Mouse (Mus musculus) stomach, embryonic 14.5 days (tissue): ENCODE results near the gene BC052040. TPM values are rescaled to one million over a fixed set of nuclear protein-coding genes. Genes with fewer than 3 reads are reported as not detected.

Experiments used
- ATAC-seq: fragments of 200-750 bp; cut with Nextera tagmentation; 2 replicates; pipeline ENCODE4 v1.8.0; 2017; ENCODE audit warnings: low read depth, moderate TSS enrichment; ENCODE audit not compliant: insufficient number of reproducible peaks, insufficient read depth, low FRiP score
- H3K27ac ChIP-seq: fragments of 300-500 bp; sonication (generic); 2 replicates; pipeline ENCODE4 v1.5.1; 2014; ENCODE audit warnings: mild to moderate bottlenecking, low read length, moderate library complexity, mixed read lengths
- H3K27me3 ChIP-seq: fragments of 300-500 bp; sonication (generic); 2 replicates; pipeline ENCODE4 v1.6.1; 2014; ENCODE audit warnings: low read length, control low read depth, mixed read lengths; ENCODE audit not compliant: control insufficient read depth, insufficient read depth
- H3K36me3 ChIP-seq: fragments of 300-500 bp; sonication (generic); 2 replicates; pipeline ENCODE4 v1.6.1; 2014; ENCODE audit warnings: mild to moderate bottlenecking, control low read depth, low read length, moderate library complexity, mixed read lengths; ENCODE audit not compliant: control insufficient read depth, insufficient read depth
- H3K4me1 ChIP-seq: fragments of 300-500 bp; sonication (generic); 2 replicates; pipeline ENCODE4 v1.6.1; 2014; ENCODE audit warnings: low read length, control low read depth, mixed read lengths; ENCODE audit not compliant: control insufficient read depth, insufficient read depth
- H3K4me2 ChIP-seq: fragments of 300-500 bp; sonication (generic); replicated peaks from 2 replicates; pipeline ENCODE4 v1.6.1; 2014; ENCODE audit warnings: low read depth, low read length, control low read depth
- H3K4me3 ChIP-seq: fragments of 300-500 bp; sonication (generic); 2 replicates; pipeline ENCODE4 v1.5.1; 2014; ENCODE audit warnings: low read depth, low read length, control low read depth
- H3K9ac ChIP-seq: fragments of 300-500 bp; sonication (generic); replicated peaks from 2 replicates; pipeline ENCODE4 v1.6.1; 2014; ENCODE audit warnings: low read depth, mild to moderate bottlenecking, control low read depth, low read length, moderate library complexity, mixed read lengths
- H3K9me3 ChIP-seq: fragments of 300-500 bp; sonication (generic); 2 replicates; pipeline ENCODE4 v1.6.1; 2016; ENCODE audit warnings: low read depth, low read length, control low read depth; ENCODE audit not compliant: control insufficient read depth
- WGBS: fragments of 180-500 bp; shearing (Covaris S2); extraction: QIAGEN DNeasy Blood & Tissue Kit; methylation state at CpG from one replicate; pipeline ENCODE4 v1.1.7; 2014; 5-methylcytosine and 5-hydroxymethylcytosine counted together
- polyA plus RNA-seq: library from polyadenylated mRNA; unstranded; fragments of >200 nt; fragmentation: Nextera tagmentation; extraction: Ambion mirVana; gene quantifications from 2 replicates; pipeline ENCODE4 v1.2.1, GENCODE M21; 2014

BC052040 gene
- polyA plus RNA-seq, 1 experiment from 2014 or later: 13.5 TPM

DNA sequence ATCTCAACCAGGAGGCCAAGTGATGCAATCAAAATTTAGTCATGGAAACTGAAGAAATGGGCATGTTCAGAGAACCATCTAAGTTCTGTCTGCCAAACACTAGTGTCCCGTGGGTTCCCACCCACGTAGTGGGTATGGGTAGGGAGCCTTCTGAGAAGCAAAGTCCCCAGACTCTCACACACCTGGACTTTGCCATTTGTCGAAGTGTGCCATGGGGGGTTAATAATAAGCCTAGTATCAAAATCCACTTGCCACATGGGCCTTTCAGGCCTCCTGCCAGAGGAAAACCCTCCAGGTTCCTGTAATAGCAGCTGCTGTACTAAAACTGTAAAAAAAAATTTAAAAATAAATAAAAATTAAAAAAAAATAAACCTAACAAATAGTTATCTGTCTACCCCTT, 154.9 kb downstream of the BC052040 start:
- H3K4me2 ChIP-seq: no peak overlapping the region
- ATAC-seq: no peak
- no peaks in the 10 kb centered on the region for H3K27me3 ChIP-seq
- WGBS: 92% methylated on average over 3 of the region's 3 CpGs
- no peak overlapping the region for H3K27ac ChIP-seq
- H3K4me1 ChIP-seq: peaks cover 4% of the 10 kb centered on the region; the same call in 1 of the 2 replicates
- no peak overlapping the region for H3K4me3 ChIP-seq
- no peaks in the 10 kb centered on the region for H3K9me3 ChIP-seq
- no peaks in the 10 kb centered on the region; the same call in 1 of the 2 replicates for H3K36me3 ChIP-seq
- no peak overlapping the region for H3K9ac ChIP-seq

DNA sequence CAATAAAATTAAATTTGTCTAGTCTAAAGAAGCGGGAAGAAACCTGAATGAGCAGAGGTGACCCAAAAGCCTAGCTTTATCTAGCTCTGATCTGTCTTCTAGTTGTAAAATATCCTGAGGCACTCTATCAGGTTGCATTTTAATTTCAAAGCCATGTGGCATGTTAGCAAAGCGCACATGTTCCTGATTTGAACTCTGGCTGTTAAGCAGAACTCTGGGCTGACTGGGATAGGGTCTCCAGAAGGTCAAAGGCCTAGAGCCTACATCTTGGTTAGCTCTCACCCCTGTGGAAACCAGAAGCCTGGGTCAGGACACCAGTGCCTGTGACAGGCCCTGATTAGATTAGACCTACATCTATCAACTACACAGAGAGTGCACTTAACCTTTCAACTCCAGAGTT, 156.4 kb downstream of the BC052040 start:
- Histone ChIP-seq H3K36me3 (no peaks in the 10 kb centered on the region; the same call in 1 of the 2 replicates), H3K4me1 (peaks cover 4% of the 10 kb centered on the region; the same call in 1 of the 2 replicates), H3K4me2 (no peak overlapping the region), H3K9me3 (no peaks in the 10 kb centered on the region), H3K9ac (no peak overlapping the region), H3K27me3 (no peaks in the 10 kb centered on the region), H3K27ac (no peak overlapping the region), H3K4me3 (no peak overlapping the region)
- WGBS: 71% methylated on average over 2 of the region's 2 CpGs
- ATAC-seq: no peak

DNA sequence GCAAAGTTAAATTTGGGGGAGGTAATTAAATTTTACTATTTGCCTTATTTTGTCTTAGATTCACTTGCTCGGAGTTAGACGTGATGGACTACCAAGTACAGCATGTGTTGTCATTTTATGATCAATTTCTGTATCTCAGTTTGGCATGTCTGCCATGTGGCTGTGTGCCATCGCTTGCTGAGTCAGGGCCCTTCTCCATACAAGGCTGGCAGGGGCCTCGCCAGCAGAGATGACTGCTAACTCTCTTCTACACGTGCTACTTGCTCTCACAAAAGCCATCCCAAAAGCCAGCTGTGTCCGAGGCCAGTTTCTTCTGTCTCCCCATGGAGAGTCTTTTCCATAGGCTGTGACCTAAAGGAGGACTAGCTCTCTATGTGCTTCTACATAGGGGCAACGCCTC, 160.5 kb downstream of the BC052040 start:
- Histone ChIP-seq H3K27me3 (no peaks in the 10 kb centered on the region), H3K9me3 (no peaks in the 10 kb centered on the region), H3K4me1 (no peaks in the 10 kb centered on the region), H3K9ac (no peak overlapping the region), H3K27ac (no peak overlapping the region), H3K36me3 (no peaks in the 10 kb centered on the region), H3K4me2 (no peak overlapping the region), H3K4me3 (no peak overlapping the region)
- 83% methylated on average over 7 of the region's 7 CpGs for WGBS
- ATAC-seq: no peak

DNA sequence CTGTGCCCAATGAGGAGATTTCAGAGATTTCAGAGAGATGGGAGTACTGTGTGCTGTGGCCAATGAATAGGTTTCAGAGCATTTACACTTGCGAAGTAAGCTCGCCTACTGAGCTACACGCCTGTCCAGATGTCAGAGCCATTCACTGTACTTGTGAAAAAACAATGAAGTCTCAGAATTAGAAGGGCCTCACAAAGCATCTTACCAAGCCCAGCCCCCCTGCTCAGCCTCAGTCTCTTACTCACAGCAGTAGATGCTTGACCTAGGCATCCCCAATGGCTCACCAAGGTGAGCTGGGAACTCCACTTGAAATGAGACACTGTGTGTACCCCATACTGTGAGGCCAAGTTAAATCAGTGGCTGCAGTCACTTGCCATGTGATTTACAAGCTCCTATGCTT, 166.1 kb downstream of the BC052040 start:
- Histone ChIP-seq H3K27me3 (no peaks in the 10 kb centered on the region), H3K36me3 (no peaks in the 10 kb centered on the region), H3K4me3 (no peak overlapping the region), H3K9me3 (no peaks in the 10 kb centered on the region), H3K4me1 (no peaks in the 10 kb centered on the region), H3K9ac (no peak overlapping the region), H3K4me2 (no peak overlapping the region), H3K27ac (no peak overlapping the region)
- ATAC-seq: no peak
- WGBS: 90% methylated on average over 3 of the region's 3 CpGs

DNA sequence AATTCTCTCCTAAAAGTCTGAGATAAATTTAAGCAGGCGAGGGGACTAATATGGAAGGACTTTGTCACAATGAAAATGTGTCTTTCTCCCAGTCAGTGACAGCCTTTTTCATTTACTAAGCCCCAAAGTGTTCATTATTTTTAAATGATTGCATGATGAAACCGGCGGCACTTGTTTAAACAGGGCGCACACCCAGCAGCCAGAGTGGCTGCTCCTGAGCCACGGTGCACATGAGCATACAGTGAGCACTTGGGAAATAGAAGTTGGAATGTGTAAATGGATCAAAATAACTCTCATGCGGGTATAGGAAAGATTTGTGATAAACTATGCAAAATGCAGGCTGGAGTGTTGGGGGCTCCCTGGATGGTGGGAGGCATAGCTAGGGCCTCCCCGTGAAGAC, 169.7 kb downstream of the BC052040 start:
- Histone ChIP-seq H3K4me1 (no peaks in the 10 kb centered on the region), H3K36me3 (no peaks in the 10 kb centered on the region), H3K9me3 (no peaks in the 10 kb centered on the region), H3K4me2 (no peak overlapping the region), H3K4me3 (no peak overlapping the region), H3K27ac (no peak overlapping the region), H3K27me3 (no peaks in the 10 kb centered on the region), H3K9ac (no peak overlapping the region)
- no peak for ATAC-seq
- 51% methylated on average over 7 of the region's 7 CpGs for WGBS

DNA sequence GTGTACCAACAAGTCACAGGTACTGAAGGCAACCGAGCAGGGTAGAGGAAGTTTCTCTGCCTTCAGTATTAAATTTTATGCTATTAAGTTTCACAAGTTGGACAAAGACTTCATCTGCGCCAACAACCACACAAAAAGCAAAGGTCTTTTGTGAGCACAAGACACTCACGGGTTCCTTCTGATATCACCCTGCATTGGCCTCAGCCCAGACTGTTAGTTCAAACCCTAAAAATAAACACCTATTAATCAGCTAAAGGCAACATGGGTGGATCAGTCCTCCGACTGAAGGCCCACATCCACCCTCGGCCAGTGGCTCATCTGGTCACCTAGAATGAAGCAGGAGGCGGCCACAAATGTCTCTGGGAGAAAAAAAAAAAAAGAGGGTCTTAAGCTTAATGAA, 176.2 kb downstream of the BC052040 start:
- Histone ChIP-seq H3K36me3 (no peaks in the 10 kb centered on the region), H3K9ac (no peak overlapping the region), H3K9me3 (no peaks in the 10 kb centered on the region), H3K4me1 (peaks cover 11% of the 10 kb centered on the region; the same call in 1 of the 2 replicates), H3K4me3 (no peak overlapping the region), H3K27me3 (no peaks in the 10 kb centered on the region), H3K27ac (peak overlapping the region; percentile 62; the same call in 1 of the 2 replicates), H3K4me2 (no peak overlapping the region)
- no peak for ATAC-seq
- 35% methylated on average over 6 of the region's 6 CpGs for WGBS

DNA sequence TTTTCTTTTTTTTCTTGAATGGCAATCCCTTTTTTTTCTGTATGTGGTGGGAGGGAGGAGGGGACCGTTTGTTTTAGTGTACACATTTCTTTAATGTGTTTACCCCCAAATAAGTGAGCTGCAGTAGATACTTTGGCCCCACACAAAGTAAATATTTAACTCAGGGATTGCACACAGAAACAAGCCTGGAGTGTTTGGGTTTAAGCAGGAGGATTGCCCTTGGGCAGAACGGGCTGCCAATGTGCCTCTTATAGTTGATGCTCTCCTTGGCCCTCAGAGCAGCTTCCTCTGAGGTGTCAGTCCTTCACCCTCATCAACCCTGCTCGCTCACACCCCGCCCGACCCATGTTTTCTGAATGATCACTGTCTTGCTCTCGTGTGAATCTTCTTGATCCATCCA, 177.0 kb downstream of the BC052040 start:
- H3K4me1 ChIP-seq: peaks cover 13% of the 10 kb centered on the region; the same call in 1 of the 2 replicates
- H3K36me3 ChIP-seq: no peaks in the 10 kb centered on the region
- H3K9ac ChIP-seq: no peak overlapping the region
- no peak for ATAC-seq
- H3K4me2 ChIP-seq: no peak overlapping the region
- WGBS: 40% methylated on average over 6 of the region's 6 CpGs
- H3K27ac ChIP-seq: no peak overlapping the region; the same call in 1 of the 2 replicates
- no peaks in the 10 kb centered on the region for H3K9me3 ChIP-seq
- no peak overlapping the region for H3K4me3 ChIP-seq
- H3K27me3 ChIP-seq: no peaks in the 10 kb centered on the region

DNA sequence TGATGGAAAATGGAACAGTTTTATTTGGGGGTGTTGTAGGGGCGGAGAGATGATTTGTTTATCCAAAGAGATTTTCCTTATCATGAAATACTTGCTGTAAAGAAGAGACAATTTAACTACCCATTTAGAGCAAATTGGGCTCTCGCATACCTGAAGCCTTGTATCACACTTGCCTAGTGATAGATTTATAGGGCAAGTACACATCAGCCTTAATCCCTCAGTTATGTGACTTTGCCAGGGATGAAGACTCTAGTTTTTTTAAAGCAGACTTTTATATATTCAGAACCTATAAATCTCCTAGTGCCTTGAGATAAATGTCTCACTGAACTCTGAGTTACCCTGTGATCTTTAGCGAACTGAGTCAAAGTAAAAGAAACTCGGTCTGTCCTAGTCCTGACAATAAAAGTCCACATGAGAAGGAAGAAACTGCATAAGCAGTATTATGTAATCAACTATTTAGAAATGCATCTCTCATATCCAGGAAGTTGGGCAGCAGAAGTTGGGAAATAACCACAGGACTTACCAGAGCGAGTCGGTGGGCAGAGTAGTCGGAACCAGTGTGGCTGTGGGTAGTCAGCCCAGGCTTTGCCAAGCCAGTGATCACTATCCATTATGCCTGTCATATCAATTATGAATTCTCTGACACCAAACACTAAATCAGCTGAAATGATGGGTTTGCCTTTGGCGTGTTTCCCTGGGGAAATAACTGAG, 183.2 kb downstream of the BC052040 start:
- 0 out of 2 replicates have a peak overlapping the region, but pooled peaks have one; percentile 21 for H3K27ac ChIP-seq
- no peak for ATAC-seq

More for the DNA sequence above, 183.2 kb downstream of the BC052040 start:
- Histone ChIP-seq H3K9me3 (no peaks in the 10 kb centered on the region), H3K4me1 (0 out of 2 replicates have a peak, but pooled peaks cover 9% of the 10 kb centered on the region), H3K27me3 (no peaks in the 10 kb centered on the region), H3K36me3 (no peaks in the 10 kb centered on the region), H3K9ac (no peak overlapping the region), H3K4me2 (no peak overlapping the region), H3K4me3 (no peak overlapping the region)
- WGBS: 53% methylated on average over 8 of the region's 8 CpGs
